In genomic region chr2:154372842-154373500, GRCm38 (mm10) we compare ENCODE assay signal across 8 mouse cellular contexts. TPM values are rescaled to one million over a fixed set of nuclear protein-coding genes. Genes with fewer than 3 reads are reported as not detected.
A peak's percentile ranks its signal among the peaks of the same experiment; 100 is the strongest.
DNase-seq lines count a peak whose midpoint lies in the region; ATAC-seq and TF ChIP-seq lines count a peak whose summit lies in the region.

Cdk5rap1 (minus strand) TSS chr2:154373010.

- H3K27ac ChIP-seq in lung, embryonic 14.5 days (ENCODE audit: low read depth): peak within 1 kb of the TSS; percentile 92
- peak within 1 kb of the TSS; percentile 65 for H3K27ac ChIP-seq in forebrain, embryonic 16.5 days (ENCODE audit: low read length)
- peak within 1 kb of the TSS; percentile 83 for H3K27ac ChIP-seq in intestine, embryonic 14.5 days (ENCODE audit: low read depth)

- H3K36me3 ChIP-seq in lung, embryonic 14.5 days (ENCODE audit: insufficient read depth): peaks cover 9% of the 10 kb centered on the region
- H3K36me3 ChIP-seq in forebrain, embryonic 16.5 days (ENCODE audit: control insufficient read depth, insufficient read depth): peaks cover 3% of the 10 kb centered on the region; the same call in 1 of the 2 replicates
- peaks cover 12% of the 10 kb centered on the region; the same call in 1 of the 2 replicates for H3K36me3 ChIP-seq in intestine, embryonic 14.5 days (ENCODE audit: control insufficient read depth, insufficient read depth, low read length)

- peak; percentile 35; the same call in 1 of the 2 replicates for ATAC-seq in lung, embryonic 14.5 days (ENCODE audit: insufficient read depth)
- ATAC-seq in forebrain, embryonic 16.5 days: peak; percentile 47
- ATAC-seq in intestine, embryonic 14.5 days (replicated peaks; ENCODE audit: low FRiP score, low TSS enrichment, low read depth): peak; percentile 16; the same call in 1 of the 2 replicates
- no peak for ATAC-seq in megakaryocyte-erythroid progenitor cell, adult 5-6 weeks (replicated peaks; ENCODE audit: low FRiP score, low TSS enrichment, poor library complexity, severe bottlenecking)

- no peaks in the 10 kb centered on the region for H3K27me3 ChIP-seq in lung, embryonic 14.5 days (ENCODE audit: insufficient read depth, low read length)
- no peaks in the 10 kb centered on the region for H3K27me3 ChIP-seq in forebrain, embryonic 16.5 days (replicated peaks; ENCODE audit: control insufficient read depth, insufficient read depth, low read length)
- H3K27me3 ChIP-seq in intestine, embryonic 14.5 days (replicated peaks; ENCODE audit: control insufficient read depth, insufficient read depth, low read length): no peaks in the 10 kb centered on the region

- H3K4me1 ChIP-seq in lung, embryonic 14.5 days (ENCODE audit: insufficient read depth): no peaks in the 10 kb centered on the region
- peaks cover 7% of the 10 kb centered on the region; the same call in 1 of the 2 replicates for H3K4me1 ChIP-seq in forebrain, embryonic 16.5 days (replicated peaks; ENCODE audit: control insufficient read depth, insufficient read depth, low read length)
- 0 out of 2 replicates have a peak, but pooled peaks cover 5% of the 10 kb centered on the region for H3K4me1 ChIP-seq in intestine, embryonic 14.5 days (replicated peaks; ENCODE audit: control insufficient read depth, insufficient read depth, low read length)

- peak within 1 kb of the TSS; percentile 78 for H3K4me2 ChIP-seq in lung, embryonic 14.5 days
- peak within 1 kb of the TSS; percentile 80 for H3K4me2 ChIP-seq in forebrain, embryonic 16.5 days (ENCODE audit: low read length)
- H3K4me2 ChIP-seq in intestine, embryonic 14.5 days (ENCODE audit: low read length): peak within 1 kb of the TSS; percentile 81

- peak within 1 kb of the TSS; percentile 95 for H3K9ac ChIP-seq in lung, embryonic 14.5 days
- H3K9ac ChIP-seq in forebrain, embryonic 16.5 days (replicated peaks; ENCODE audit: low read depth, low read length): peak within 1 kb of the TSS; percentile 97
- H3K9ac ChIP-seq in intestine, embryonic 14.5 days (ENCODE audit: low read length): peak within 1 kb of the TSS; percentile 96

- no peak for DNase-seq in lung, embryonic 14.5 days
- no peak for DNase-seq in lung, postnatal 4 days
- no peak for DNase-seq in adrenal gland, postnatal 4 days (ENCODE audit: low spot score in 2 of 2)
- DNase-seq in intestine, embryonic 14.5 days (ENCODE audit: low spot score): peak; percentile 53
- DNase-seq in cerebellum, adult 11 months: no peak
- no peak for DNase-seq in cerebellum, adult 8-10 months

- WGBS in lung, embryonic 14.5 days: 8% methylated on average over 9 of the region's 9 CpGs
- 13% methylated on average over 9 of the region's 9 CpGs for WGBS in forebrain, embryonic 16.5 days
- 14% methylated on average over 9 of the region's 9 CpGs for WGBS in intestine, embryonic 14.5 days

- no peak for TF ChIP-seq CTCF in lung, embryonic 14.5 days (IDR thresholded peaks at IDR 0.05; ENCODE audit: low read depth)

- no peaks in the 10 kb centered on the region for H3K9me3 ChIP-seq in lung, embryonic 14.5 days (ENCODE audit: low read depth, low read length)
- no peaks in the 10 kb centered on the region for H3K9me3 ChIP-seq in forebrain, embryonic 16.5 days (ENCODE audit: control insufficient read depth, low read length)
- no peaks in the 10 kb centered on the region for H3K9me3 ChIP-seq in intestine, embryonic 14.5 days (ENCODE audit: control insufficient read depth, low read length)

- H3K4me3 ChIP-seq in lung, embryonic 14.5 days (ENCODE audit: low read depth, low read length): peak within 1 kb of the TSS; percentile 86
- peak within 1 kb of the TSS; percentile 90 for H3K4me3 ChIP-seq in forebrain, embryonic 16.5 days (replicated peaks; ENCODE audit: low read length)
- peak within 1 kb of the TSS; percentile 96 for H3K4me3 ChIP-seq in intestine, embryonic 14.5 days (ENCODE audit: low read depth, low read length)

RNA-seq across cellular contexts. Expression of gene Cdk5rap1, which starts in this region (rescaled TPM):
- 11.2 and 13.1 TPM in 2 replicates for polyA plus RNA-seq in lung, embryonic 14.5 days (2014; fragmentation: Nextera tagmentation; extraction: Ambion mirVana)
- 10 to 100 TPM; 15.9 to 17.9 TPM for total RNA-seq in adrenal gland, postnatal 4 days (2021)
- 16.2 and 16.7 TPM in 2 replicates for polyA plus RNA-seq in forebrain, embryonic 16.5 days (2015; fragmentation: Nextera tagmentation; extraction: Ambion mirVana)
- polyA plus RNA-seq in intestine, embryonic 14.5 days (2014; fragmentation: Nextera tagmentation; extraction: Ambion mirVana): 9.5 and 18.0 TPM in 2 replicates
- total RNA-seq in megakaryocyte-erythroid progenitor cell, adult 5-6 weeks (2014; fragmentation: Nextera tagmentation): 18.8 and 27.3 TPM in 2 replicates
- total RNA-seq in megakaryocyte-erythroid progenitor cell, adult 5-6 weeks (2017): 22.9 and 27.9 TPM in 2 replicates
